Mouse (Mus musculus): ENCODE results near the gene Leng9. TPM values are rescaled to one million over a fixed set of nuclear protein-coding genes. Genes with fewer than 3 reads are reported as not detected.
"Not testable (repeated sequence)": the region's sequence is repeated elsewhere in the genome, so short reads cannot be mapped to it uniquely, and the experiment has no call there.

Leng9 gene
- 0.92 and 2.4 TPM in 2 replicates for polyA plus RNA-seq (2011; ENCODE audit: insufficient read depth, insufficient read length, low replicate concordance, missing spikeins)

DNA sequence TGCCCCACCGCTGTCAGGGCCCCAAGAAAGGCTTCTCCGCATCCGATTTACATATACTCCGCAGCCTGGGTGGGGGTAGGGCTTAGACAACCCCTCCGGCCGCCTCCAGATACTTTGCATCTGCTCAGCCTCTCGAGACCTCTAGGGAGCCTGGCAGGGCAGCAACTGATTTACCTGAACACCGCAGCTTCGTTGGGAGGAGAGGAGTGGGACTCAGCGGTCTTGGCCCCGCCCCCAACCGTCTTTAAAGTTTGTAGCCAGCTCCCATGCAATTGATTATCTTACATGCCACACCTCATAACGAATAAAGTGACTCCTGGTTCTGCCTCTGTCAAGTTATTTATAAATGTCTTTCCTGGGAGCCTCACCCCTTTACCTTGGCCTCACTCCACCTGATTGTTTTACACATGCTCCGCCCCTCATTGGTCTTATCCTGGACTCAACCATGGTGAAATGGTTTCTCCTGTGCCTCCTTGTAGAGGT, at the start of gene Leng9:
Gene Leng9, minus strand, starts transcription at position 316 of the 483 bp plus-strand sequence.
- peak within 1 kb of the TSS; percentile 91 for H3K4me3 ChIP-seq (replicated peaks; ENCODE audit: control insufficient read depth, low read depth, low read length)
- under 1% methylated on average over 14 of the region's 14 CpGs for WGBS
- TF ChIP-seq POLR2A (IDR thresholded peaks at IDR 0.05; ENCODE audit: borderline replicate concordance, control insufficient read depth, low read depth, low read length) (no peak), CTCF (IDR thresholded peaks at IDR 0.05; ENCODE audit: control insufficient read depth, insufficient read depth, low read length) (no peak)
- H3K27ac ChIP-seq (ENCODE audit: control insufficient read depth, insufficient read depth, low read depth, low read length, poor library complexity) = peak within 1 kb of the TSS; percentile 98
- H3K4me1 ChIP-seq (ENCODE audit: control insufficient read depth, insufficient read depth, low read length) = no peaks in the 10 kb centered on the region; the same call in 1 of the 2 replicates

DNA sequence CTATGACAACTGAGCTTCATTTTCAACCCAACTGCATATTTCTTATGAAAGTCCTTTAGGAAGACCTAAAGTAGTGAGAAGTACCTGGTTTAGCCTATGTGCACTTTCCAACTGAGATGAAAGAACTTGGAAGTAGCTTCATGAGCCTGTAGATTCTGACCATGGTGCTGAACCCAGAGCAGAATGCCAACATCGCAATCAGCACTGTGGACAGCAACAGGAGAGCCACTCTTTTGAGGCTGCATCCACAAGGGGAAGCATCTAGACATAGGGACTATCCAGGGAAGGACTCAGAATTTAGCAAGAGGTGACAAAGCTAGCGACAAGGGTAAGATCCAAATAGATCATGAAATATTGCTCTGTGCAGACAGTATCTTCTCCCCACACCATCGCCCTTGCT, 28.3 kb upstream of the Leng9 start:
- Histone ChIP-seq H3K4me3 (replicated peaks; ENCODE audit: control insufficient read depth, low read depth, low read length) (no peak overlapping the region), H3K4me1 (ENCODE audit: control insufficient read depth, insufficient read depth, low read length) (no peaks in the 10 kb centered on the region), H3K27ac (ENCODE audit: control insufficient read depth, insufficient read depth, low read depth, low read length, poor library complexity) (no peak overlapping the region)
- TF ChIP-seq POLR2A (IDR thresholded peaks at IDR 0.05; ENCODE audit: borderline replicate concordance, control insufficient read depth, low read depth, low read length) (no peak), CTCF (IDR thresholded peaks at IDR 0.05; ENCODE audit: control insufficient read depth, insufficient read depth, low read length) (no peak)
- WGBS = 53% methylated on average over 3 of the region's 3 CpGs

DNA sequence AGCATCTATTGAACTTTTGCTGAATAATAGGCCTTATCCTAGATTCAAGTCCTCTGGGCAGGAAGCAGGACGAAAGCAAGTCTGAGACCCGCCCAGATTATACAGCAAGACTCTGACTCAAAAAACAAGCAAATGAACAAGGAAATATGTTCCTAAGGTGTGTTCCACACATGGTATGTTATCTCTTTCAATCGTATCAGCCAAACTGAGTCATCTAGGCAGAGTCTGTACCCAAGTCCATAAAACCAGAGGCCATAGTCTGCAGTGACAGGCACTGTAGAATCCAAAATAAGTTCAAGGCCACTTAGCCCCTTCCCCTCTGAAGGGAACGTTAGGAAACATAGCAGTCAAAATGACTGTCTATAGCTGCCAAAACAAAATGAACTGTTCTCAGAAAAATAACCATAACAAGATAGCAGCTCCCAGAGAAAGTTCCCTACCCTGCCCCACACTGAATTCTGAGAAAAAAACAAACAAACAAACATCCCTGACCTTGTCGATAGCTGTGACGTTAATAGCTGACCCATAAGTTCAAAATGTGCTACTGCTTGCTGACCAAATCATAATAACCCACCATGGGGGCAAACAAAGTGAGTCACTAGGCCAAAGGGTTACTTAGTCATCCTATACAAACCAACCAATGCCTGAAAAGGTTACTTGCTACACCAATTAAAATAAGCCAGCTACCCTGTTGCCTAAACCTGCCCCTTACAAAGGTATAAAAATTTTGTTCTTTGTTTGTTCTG, 20.2 kb upstream of the Leng9 start:
- TF ChIP-seq POLR2A (IDR thresholded peaks at IDR 0.05; ENCODE audit: borderline replicate concordance, control insufficient read depth, low read depth, low read length) = no peak
- no peak for TF ChIP-seq CTCF (IDR thresholded peaks at IDR 0.05; ENCODE audit: control insufficient read depth, insufficient read depth, low read length)
- WGBS = 72% methylated on average over 6 of the region's 6 CpGs
- Histone ChIP-seq H3K4me1 (ENCODE audit: control insufficient read depth, insufficient read depth, low read length) (no peaks in the 10 kb centered on the region), H3K27ac (ENCODE audit: control insufficient read depth, insufficient read depth, low read depth, low read length, poor library complexity) (no peak overlapping the region), H3K4me3 (replicated peaks; ENCODE audit: control insufficient read depth, low read depth, low read length) (no peak overlapping the region)

DNA sequence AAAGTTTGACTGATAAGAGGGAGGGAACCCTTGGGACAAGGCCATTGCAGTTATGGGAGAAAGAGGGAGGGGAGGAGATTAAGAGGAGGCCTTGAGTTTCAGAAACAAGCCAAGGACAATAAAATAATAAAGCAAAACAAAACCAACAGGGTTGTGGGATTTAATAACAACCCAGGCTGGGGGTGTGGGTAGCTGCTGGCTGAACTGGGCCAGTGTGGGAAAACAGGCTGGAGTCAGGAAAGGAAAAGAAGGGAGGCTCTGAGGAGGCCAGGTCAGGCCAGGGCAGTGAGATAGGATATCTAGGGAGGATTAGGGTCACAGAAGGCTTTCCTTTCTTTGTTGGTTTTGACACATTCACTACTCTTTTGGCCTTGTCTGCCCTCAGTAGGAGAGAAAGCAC, 16.9 kb upstream of the Leng9 start:
- Histone ChIP-seq H3K4me1 (ENCODE audit: control insufficient read depth, insufficient read depth, low read length) (no peaks in the 10 kb centered on the region), H3K27ac (ENCODE audit: control insufficient read depth, insufficient read depth, low read depth, low read length, poor library complexity) (no peak overlapping the region), H3K4me3 (replicated peaks; ENCODE audit: control insufficient read depth, low read depth, low read length) (no peak overlapping the region)
- no peak for TF ChIP-seq CTCF (IDR thresholded peaks at IDR 0.05; ENCODE audit: control insufficient read depth, insufficient read depth, low read length)
- no peak for TF ChIP-seq POLR2A (IDR thresholded peaks at IDR 0.05; ENCODE audit: borderline replicate concordance, control insufficient read depth, low read depth, low read length)

DNA sequence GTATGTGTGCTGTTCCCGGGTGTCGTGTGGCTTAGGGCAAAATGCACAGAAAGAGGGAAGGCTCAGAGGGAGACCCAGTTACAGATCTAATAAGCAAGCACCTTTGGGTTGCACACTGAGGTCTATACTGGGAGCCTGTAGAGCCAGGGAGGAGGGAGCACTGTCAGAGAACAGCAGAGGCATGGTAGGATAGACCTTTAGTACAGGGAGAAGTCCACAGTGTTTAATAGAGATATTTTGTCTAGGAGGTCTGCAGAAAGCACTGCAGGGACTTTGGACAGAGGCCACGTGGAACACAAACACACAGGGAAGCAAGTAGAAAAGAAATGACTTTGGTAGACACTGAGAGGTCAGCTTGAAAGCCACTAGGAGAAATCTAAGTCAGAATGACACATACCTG, 15.1 kb upstream of the Leng9 start:
- H3K4me3 ChIP-seq (replicated peaks; ENCODE audit: control insufficient read depth, low read depth, low read length) = no peak overlapping the region
- 28% methylated on average over 3 of the region's 3 CpGs for WGBS
- no peak overlapping the region for H3K27ac ChIP-seq (ENCODE audit: control insufficient read depth, insufficient read depth, low read depth, low read length, poor library complexity)
- TF ChIP-seq POLR2A (IDR thresholded peaks at IDR 0.05; ENCODE audit: borderline replicate concordance, control insufficient read depth, low read depth, low read length) = no peak
- TF ChIP-seq CTCF (IDR thresholded peaks at IDR 0.05; ENCODE audit: control insufficient read depth, insufficient read depth, low read length) = no peak
- H3K4me1 ChIP-seq (ENCODE audit: control insufficient read depth, insufficient read depth, low read length) = no peaks in the 10 kb centered on the region

DNA sequence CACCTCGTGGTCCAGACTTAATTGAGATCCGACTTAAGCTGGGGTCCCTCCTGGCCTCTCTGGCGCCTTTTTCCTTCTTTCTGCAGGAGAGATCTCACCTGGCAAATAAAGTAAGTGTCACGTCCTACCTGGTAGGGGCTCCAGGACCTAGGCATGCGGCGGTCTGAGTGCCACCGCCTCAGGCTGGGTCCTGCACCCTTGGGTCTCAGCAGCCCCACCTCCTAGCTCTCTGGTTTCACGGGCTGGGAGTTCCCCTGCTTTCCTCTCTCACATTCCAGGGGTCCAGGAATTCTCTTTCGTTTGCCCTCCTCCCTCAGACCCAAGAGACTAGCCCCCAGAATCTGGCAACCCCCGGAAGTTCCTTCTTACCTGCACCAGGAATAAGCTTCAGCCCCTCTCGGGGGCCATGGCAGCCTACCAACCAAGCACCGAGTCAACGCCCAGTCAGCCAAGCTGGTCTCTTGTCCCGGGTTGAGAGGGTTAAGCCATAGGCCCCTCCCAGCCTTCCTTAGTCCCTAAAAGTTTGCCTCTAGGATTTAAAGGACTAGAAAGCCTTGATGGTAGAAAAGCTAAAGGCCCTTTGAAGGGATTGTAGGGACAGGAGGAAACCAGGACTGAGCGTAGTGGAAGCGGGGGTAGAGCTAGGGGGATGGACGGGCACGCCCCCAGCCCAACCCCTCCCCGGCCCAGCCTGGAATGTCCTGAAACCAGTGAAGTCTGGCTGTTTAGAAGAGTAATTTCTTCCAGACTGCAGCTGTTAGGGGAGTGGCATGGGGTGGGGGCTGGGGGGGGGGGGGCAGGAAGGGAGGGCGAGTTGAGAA, 14.1 kb upstream of the Leng9 start, which contains the start of gene Cdc42ep5:
Gene Cdc42ep5, minus strand, starts transcription at position 771 of the 821 bp plus-strand sequence.
- 6% methylated on average over 20 of the region's 20 CpGs for WGBS
- H3K4me3 ChIP-seq (replicated peaks; ENCODE audit: control insufficient read depth, low read depth, low read length) = no peak within 1 kb of the TSS
- no peaks in the 10 kb centered on the region for H3K4me1 ChIP-seq (ENCODE audit: control insufficient read depth, insufficient read depth, low read length)
- H3K27ac ChIP-seq (ENCODE audit: control insufficient read depth, insufficient read depth, low read depth, low read length, poor library complexity) = peak within 1 kb of the TSS; percentile 5; the same call in 1 of the 2 replicates
- no peak for TF ChIP-seq CTCF (IDR thresholded peaks at IDR 0.05; ENCODE audit: control insufficient read depth, insufficient read depth, low read length)
- TF ChIP-seq POLR2A (IDR thresholded peaks at IDR 0.05; ENCODE audit: borderline replicate concordance, control insufficient read depth, low read depth, low read length) = no peak

DNA sequence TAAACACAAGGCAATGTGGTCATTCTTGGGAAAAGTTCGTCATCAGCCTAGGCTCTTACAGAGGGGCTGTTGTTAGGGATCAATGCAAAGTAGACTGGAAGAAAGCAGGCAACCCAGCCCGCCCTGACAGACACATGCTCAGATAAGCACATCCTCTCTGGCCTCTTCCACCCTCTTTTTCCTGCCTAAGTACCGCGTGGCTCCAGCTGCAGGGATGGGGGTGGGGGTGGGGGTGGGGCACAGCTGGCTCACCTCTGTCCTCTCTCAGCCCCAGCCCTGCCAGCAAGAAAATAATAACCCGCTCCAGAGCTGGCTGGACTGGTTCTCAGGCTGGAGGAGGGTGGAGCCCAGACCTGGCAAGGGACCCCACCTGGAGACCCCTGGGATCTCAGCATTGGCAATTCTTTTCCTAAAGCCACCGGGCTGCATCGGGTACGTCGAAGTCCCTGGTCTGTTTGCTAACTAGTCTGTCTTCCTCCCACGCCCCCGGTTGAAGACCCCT, 13.4 kb upstream of the Leng9 start:
- Histone ChIP-seq H3K4me1 (ENCODE audit: control insufficient read depth, insufficient read depth, low read length) (no peaks in the 10 kb centered on the region), H3K27ac (ENCODE audit: control insufficient read depth, insufficient read depth, low read depth, low read length, poor library complexity) (peak overlapping the region; percentile 5; the same call in 1 of the 2 replicates), H3K4me3 (replicated peaks; ENCODE audit: control insufficient read depth, low read depth, low read length) (no peak overlapping the region)
- 10% methylated on average over 11 of the region's 11 CpGs for WGBS
- no peak for TF ChIP-seq CTCF (IDR thresholded peaks at IDR 0.05; ENCODE audit: control insufficient read depth, insufficient read depth, low read length)
- no peak for TF ChIP-seq POLR2A (IDR thresholded peaks at IDR 0.05; ENCODE audit: borderline replicate concordance, control insufficient read depth, low read depth, low read length)

DNA sequence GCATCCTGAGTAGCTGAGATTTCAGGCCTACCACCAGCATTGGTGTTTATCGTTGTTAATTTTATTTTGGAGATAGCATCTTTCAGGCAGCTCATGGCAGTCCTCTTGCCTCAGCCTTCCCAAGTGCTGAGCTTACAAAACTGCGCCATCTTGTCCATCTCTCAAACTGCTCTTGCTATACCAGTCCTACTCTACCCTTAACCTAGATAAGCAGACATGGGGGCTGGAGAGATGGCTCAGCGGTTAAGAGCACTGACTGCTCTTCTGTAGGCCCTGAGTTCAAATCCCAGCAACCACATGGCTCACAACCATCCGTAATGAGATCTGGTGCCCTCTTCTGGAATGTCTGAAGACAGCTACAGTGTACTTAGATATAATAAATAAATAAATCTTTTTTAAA, 11.4 kb upstream of the Leng9 start:
- not testable (repeated sequence) for H3K27ac ChIP-seq (ENCODE audit: control insufficient read depth, insufficient read depth, low read depth, low read length, poor library complexity); H3K4me1 ChIP-seq (ENCODE audit: control insufficient read depth, insufficient read depth, low read length); H3K4me3 ChIP-seq (replicated peaks; ENCODE audit: control insufficient read depth, low read depth, low read length)
- WGBS = 80% methylated on average over 4 of the region's 4 CpGs
